Mouse (Mus musculus): ENCODE results near the gene Smoc2. TPM values are rescaled to one million over a fixed set of nuclear protein-coding genes. Genes with fewer than 3 reads are reported as not detected.

Smoc2 gene
- polyA plus RNA-seq, 1 experiment: 1.1 TPM

- H3K27ac ChIP-seq (ENCODE audit: insufficient read depth, low read length): no peak overlapping the region
- TF ChIP-seq CTCF (IDR thresholded peaks at IDR 0.05; ENCODE audit: borderline replicate concordance, insufficient read depth, low read depth, low read length): no peak
- TF ChIP-seq POLR2A (IDR thresholded peaks at IDR 0.05; ENCODE audit: borderline replicate concordance, insufficient read depth, low read length): no peak
- 99% methylated on average over 6 of the region's 6 CpGs for WGBS
- no peak overlapping the region for H3K4me3 ChIP-seq (replicated peaks; ENCODE audit: insufficient read depth, low read depth, low read length)
- no peak for DNase-seq
- no peaks in the 10 kb centered on the region for H3K4me1 ChIP-seq (ENCODE audit: control insufficient read depth, insufficient read depth, low read length)
- no peaks in the 10 kb centered on the region for H3K27me3 ChIP-seq (ENCODE audit: control insufficient read depth, insufficient read depth, low read length)
Observed at GRCm38 (mm10) chr17:14303722-14304121, 24.4 kb downstream of the Smoc2 start.

DNA sequence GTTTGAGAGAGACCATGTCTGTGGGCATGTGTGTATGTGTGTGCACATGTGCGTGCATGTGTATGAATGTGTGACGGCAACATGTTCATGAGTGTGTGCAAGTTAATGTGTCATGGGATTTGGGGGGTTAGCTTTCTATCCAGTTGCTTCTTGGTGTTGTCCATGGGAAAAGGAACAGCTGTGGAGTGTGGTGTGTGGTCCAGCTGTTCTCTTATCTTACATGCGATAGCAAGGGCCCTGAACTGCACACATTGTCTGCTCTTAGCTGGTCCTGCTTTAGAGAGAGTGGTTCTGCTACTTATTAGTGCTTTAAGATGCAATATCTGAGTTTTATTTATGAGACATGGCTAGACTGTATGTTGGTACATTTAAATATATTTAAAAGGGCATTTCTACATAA lies 30.6 kb downstream of the Smoc2 start:
- no peak overlapping the region for H3K27ac ChIP-seq (ENCODE audit: insufficient read depth, low read length)
- H3K4me3 ChIP-seq (replicated peaks; ENCODE audit: insufficient read depth, low read depth, low read length): no peak overlapping the region
- no peak for DNase-seq
- no peaks in the 10 kb centered on the region for H3K4me1 ChIP-seq (ENCODE audit: control insufficient read depth, insufficient read depth, low read length)
- WGBS: 95% methylated on average over 3 of the region's 3 CpGs
- H3K27me3 ChIP-seq (ENCODE audit: control insufficient read depth, insufficient read depth, low read length): no peaks in the 10 kb centered on the region
- TF ChIP-seq CTCF (IDR thresholded peaks at IDR 0.05; ENCODE audit: borderline replicate concordance, insufficient read depth, low read depth, low read length) (no peak), POLR2A (IDR thresholded peaks at IDR 0.05; ENCODE audit: borderline replicate concordance, insufficient read depth, low read length) (no peak)

GRCm38 (mm10) chr17:14312440-14312839 lies 33.1 kb downstream of the Smoc2 start:
- no peak overlapping the region for H3K4me3 ChIP-seq (replicated peaks; ENCODE audit: insufficient read depth, low read depth, low read length)
- TF ChIP-seq CTCF (IDR thresholded peaks at IDR 0.05; ENCODE audit: borderline replicate concordance, insufficient read depth, low read depth, low read length): no peak
- no peak for TF ChIP-seq POLR2A (IDR thresholded peaks at IDR 0.05; ENCODE audit: borderline replicate concordance, insufficient read depth, low read length)
- WGBS: 83% methylated on average over 6 of the region's 6 CpGs
- no peak overlapping the region for H3K27ac ChIP-seq (ENCODE audit: insufficient read depth, low read length)
- H3K4me1 ChIP-seq (ENCODE audit: control insufficient read depth, insufficient read depth, low read length): no peaks in the 10 kb centered on the region
- DNase-seq: no peak
- no peaks in the 10 kb centered on the region for H3K27me3 ChIP-seq (ENCODE audit: control insufficient read depth, insufficient read depth, low read length)

GRCm38 (mm10) chr17:14314308-14314707 lies 35.0 kb downstream of the Smoc2 start:
- no peak for TF ChIP-seq CTCF (IDR thresholded peaks at IDR 0.05; ENCODE audit: borderline replicate concordance, insufficient read depth, low read depth, low read length)
- TF ChIP-seq POLR2A (IDR thresholded peaks at IDR 0.05; ENCODE audit: borderline replicate concordance, insufficient read depth, low read length): no peak
- Histone ChIP-seq H3K27me3 (ENCODE audit: control insufficient read depth, insufficient read depth, low read length) (no peaks in the 10 kb centered on the region), H3K4me3 (replicated peaks; ENCODE audit: insufficient read depth, low read depth, low read length) (no peak overlapping the region), H3K4me1 (ENCODE audit: control insufficient read depth, insufficient read depth, low read length) (no peaks in the 10 kb centered on the region), H3K27ac (ENCODE audit: insufficient read depth, low read length) (no peak overlapping the region)
- DNase-seq: no peak
- 85% methylated on average over 1 of the region's 1 CpGs for WGBS

DNA sequence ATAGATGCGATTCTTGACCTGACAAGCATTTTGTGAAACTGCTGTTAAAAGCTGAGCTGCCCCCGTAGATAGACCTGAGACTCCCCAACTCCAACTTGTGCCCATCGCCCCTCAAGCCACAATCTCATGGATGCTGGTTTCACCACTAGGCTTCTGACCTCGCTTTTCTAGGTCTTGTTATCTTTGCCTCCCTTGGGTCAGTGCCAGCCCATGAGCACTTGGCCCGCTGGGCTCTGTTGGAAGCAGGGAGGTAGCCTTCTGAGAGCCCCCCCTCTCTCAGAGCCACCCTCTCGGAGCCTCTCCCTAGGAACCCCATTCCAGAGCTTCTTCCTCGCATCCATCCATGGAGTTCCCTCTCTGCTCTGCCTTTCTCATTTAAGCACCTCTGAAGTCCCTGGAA lies 37.2 kb downstream of the Smoc2 start:
- no peak for TF ChIP-seq CTCF (IDR thresholded peaks at IDR 0.05; ENCODE audit: borderline replicate concordance, insufficient read depth, low read depth, low read length)
- no peak for TF ChIP-seq POLR2A (IDR thresholded peaks at IDR 0.05; ENCODE audit: borderline replicate concordance, insufficient read depth, low read length)
- Histone ChIP-seq H3K27ac (ENCODE audit: insufficient read depth, low read length) (no peak overlapping the region), H3K4me3 (replicated peaks; ENCODE audit: insufficient read depth, low read depth, low read length) (no peak overlapping the region), H3K27me3 (ENCODE audit: control insufficient read depth, insufficient read depth, low read length) (no peaks in the 10 kb centered on the region), H3K4me1 (ENCODE audit: control insufficient read depth, insufficient read depth, low read length) (no peaks in the 10 kb centered on the region)
- 67% methylated on average over 7 of the region's 7 CpGs for WGBS
- DNase-seq: no peak

- 89% methylated on average over 4 of the region's 4 CpGs for WGBS
- H3K27me3 ChIP-seq (ENCODE audit: control insufficient read depth, insufficient read depth, low read length): no peaks in the 10 kb centered on the region
- no peak overlapping the region for H3K4me3 ChIP-seq (replicated peaks; ENCODE audit: insufficient read depth, low read depth, low read length)
- no peaks in the 10 kb centered on the region for H3K4me1 ChIP-seq (ENCODE audit: control insufficient read depth, insufficient read depth, low read length)
- DNase-seq: no peak
- H3K27ac ChIP-seq (ENCODE audit: insufficient read depth, low read length): no peak overlapping the region
- TF ChIP-seq CTCF (IDR thresholded peaks at IDR 0.05; ENCODE audit: borderline replicate concordance, insufficient read depth, low read depth, low read length): no peak
- TF ChIP-seq POLR2A (IDR thresholded peaks at IDR 0.05; ENCODE audit: borderline replicate concordance, insufficient read depth, low read length): no peak
Observed at GRCm38 (mm10) chr17:14317439-14317838, 38.1 kb downstream of the Smoc2 start.

DNA sequence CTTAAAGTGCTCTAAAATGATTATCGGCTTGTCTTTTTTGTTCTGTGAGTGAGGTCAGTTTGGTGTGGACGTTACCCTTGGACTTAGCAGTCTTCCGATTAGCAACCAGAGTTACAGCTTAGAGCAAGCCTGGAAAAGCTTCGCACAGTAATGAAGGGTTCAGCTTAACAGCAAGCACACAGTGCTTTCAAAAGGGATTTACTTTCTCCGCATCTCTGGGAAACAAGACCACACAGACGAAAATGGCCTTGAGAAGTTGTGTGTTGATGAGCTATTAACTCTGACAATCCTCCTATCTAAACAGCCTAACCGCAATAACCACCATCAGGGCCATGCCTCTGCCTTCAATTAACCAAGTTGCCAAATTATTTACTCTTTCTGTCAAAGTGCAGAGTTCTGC lies 46.9 kb downstream of the Smoc2 start:
- Histone ChIP-seq H3K27ac (ENCODE audit: insufficient read depth, low read length) (no peak overlapping the region), H3K4me3 (replicated peaks; ENCODE audit: insufficient read depth, low read depth, low read length) (no peak overlapping the region), H3K27me3 (ENCODE audit: control insufficient read depth, insufficient read depth, low read length) (no peaks in the 10 kb centered on the region), H3K4me1 (ENCODE audit: control insufficient read depth, insufficient read depth, low read length) (peaks cover 12% of the 10 kb centered on the region)
- DNase-seq: no peak
- WGBS: 94% methylated on average over 7 of the region's 7 CpGs
- no peak for TF ChIP-seq POLR2A (IDR thresholded peaks at IDR 0.05; ENCODE audit: borderline replicate concordance, insufficient read depth, low read length)
- TF ChIP-seq CTCF (IDR thresholded peaks at IDR 0.05; ENCODE audit: borderline replicate concordance, insufficient read depth, low read depth, low read length): no peak

DNA sequence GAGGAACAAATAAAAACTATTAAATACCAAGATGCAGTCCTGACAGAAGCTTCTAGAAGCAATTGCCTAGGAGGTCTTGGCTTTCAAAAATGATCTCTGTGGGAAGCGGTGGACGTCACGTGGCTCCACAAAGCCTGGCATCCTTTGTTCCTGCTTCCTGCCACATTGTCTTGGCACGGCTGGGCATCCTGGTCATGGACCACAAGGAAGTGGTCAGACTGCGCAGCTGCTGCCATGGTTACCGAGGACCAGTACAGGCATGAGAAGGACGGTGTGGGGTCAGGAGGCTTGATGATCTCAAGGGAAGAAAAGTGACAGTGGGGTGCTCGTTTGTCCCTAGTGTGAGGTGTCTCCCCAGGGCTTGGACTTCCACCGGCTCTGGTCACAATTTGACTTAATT lies 48.7 kb downstream of the Smoc2 start:
- no peaks in the 10 kb centered on the region for H3K27me3 ChIP-seq (ENCODE audit: control insufficient read depth, insufficient read depth, low read length)
- no peak overlapping the region for H3K27ac ChIP-seq (ENCODE audit: insufficient read depth, low read length)
- DNase-seq: peak; percentile 23 to 50
- no peak for TF ChIP-seq POLR2A (IDR thresholded peaks at IDR 0.05; ENCODE audit: borderline replicate concordance, insufficient read depth, low read length)
- no peak for TF ChIP-seq CTCF (IDR thresholded peaks at IDR 0.05; ENCODE audit: borderline replicate concordance, insufficient read depth, low read depth, low read length)
- H3K4me3 ChIP-seq (replicated peaks; ENCODE audit: insufficient read depth, low read depth, low read length): no peak overlapping the region
- WGBS: 7% methylated on average over 9 of the region's 9 CpGs
- peaks cover 12% of the 10 kb centered on the region for H3K4me1 ChIP-seq (ENCODE audit: control insufficient read depth, insufficient read depth, low read length)
